Mouse (Mus musculus) left cerebral cortex, adult 11 months (tissue): ENCODE results near the gene Gpsm2.
"Not testable (repeated sequence)": the region's sequence is repeated elsewhere in the genome, so short reads cannot be mapped to it uniquely, and the experiment has no call there.

Experiments
- DNase-seq: peaks from one replicate; pipeline ENCODE4 v3.0.0; 2022; ENCODE audit warnings: low spot score

Gpsm2 gene

DNA sequence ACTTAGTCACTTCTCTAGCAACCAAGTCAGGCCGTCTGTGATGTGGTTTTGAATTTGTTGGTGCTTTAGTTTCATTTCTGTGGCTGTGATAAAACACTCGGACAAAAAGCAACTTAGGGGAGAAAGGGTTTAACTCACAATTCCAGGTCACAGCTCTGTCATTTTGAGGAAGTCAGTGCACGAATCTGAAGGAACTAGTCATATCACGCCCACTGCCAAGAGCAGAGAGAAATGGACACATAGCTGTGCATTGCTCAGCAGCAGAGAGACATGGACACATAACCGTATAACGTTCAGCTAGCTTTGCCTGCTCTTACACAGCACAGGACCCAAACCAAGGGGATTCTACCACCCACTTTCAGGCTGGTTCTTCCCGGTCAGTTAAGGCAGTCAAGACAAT is 4.3 kb upstream of the Gpsm2 start:
- DNase-seq, result no peak

DNA sequence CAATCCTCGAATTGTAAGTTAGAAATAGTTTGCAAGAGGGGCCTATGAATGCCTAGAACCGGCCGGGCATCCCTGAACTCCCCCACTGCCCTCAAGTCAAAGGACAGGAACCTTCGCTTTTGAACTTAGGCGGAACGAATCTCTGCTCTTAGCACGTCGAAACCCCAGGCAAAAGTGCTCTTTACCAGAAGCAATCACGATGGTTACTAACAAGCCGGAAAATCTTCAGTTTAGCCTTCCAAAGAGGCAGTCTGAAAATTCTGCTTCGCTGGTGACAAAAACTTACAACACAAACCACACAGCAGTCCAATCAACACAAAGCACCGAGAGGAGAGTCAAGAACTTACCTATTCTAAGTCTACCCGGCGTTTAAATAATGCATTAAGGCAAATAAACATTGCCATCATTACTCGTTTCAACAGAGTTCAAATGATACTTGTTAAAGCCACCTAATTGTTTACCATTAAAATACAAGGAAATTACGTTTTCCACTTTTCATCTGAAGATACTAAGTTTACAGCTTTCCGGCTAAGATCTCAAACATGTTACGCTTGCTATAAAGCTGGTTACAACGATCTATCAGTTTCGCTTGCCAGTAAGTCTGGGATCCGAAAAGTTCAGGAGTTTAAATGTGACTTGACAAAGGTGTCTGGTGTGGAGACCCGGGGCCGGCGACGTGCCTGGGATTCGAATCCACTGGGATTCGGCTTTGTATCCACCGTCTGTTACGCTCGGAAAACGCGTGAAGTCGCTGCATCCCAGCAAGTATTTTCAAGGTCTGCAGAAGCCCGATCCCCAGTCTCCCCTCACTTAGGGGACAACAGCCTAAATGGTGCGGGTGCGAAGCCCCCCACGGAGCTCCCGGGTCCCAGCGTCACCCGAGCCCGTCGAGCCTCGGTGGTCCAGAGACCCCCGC is 775 bp downstream of the Gpsm2 start:
- DNase-seq, result peak; percentile 11

DNA sequence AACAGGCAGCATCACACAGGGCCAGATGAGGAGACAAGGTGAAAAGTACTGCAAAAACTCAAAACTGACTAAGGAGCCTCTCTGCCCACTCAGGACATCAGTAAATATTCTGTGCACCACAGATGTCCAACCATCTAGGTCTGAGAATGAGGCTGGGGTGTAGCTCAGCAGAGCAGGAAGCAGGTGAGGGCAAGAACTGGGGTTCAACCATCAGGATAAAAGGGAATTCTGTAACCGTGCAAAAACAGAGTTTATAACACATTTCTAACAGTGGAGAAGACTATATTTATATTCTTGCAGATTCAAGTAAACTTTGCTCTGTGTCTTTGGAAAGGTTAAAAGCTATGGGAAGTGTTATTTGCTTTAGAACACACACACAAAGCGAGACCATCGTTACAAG is 2.3 kb downstream of the Gpsm2 start:
- no peak for DNase-seq

DNA sequence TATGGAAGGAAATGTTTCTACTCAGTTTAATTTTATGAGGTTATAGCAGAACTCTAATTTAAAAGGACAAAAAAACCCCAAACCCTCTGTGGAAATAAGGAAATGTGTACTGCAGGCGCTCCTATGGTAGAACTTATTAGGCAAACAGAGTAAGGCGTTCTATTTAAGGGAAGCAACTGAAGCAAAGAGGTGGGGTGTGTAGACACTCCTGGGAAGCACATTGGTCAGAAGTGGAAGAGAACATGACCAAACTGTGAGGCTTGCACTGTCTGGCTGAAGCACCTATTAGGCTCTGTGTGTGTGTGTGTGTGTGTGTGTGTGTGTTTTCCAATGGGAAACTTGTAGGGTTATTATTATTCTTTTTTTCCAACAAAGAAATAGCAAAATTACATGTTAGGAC is 2.8 kb downstream of the Gpsm2 start:
- no peak for DNase-seq

DNA sequence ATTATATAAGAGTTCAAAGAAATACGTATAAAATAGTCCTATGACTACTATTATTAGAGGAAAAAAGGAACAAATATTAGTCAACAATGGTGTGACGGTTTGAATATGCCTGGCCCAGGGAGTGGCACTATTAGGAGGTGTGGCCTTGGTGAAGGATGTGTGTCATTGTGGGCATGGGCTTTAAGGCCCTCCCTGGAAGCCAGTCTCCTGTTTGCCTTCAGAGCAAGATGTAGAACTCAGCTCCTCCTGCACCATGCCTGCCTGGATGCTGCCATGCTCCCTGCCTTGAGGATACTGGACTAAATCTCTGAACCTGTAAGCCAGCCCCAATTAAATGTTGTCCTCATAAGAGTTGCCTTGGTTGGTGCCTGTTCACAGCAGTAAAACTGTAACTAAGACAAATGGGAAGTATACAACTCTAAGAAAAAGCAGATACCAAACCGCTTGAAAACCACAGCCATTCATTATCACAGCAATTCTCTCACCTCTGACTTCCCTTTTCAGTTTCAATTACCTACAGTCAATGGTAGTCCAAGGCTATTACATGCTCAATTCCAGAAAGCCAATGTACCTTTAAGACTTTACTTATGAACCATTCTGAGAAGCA is 4.1 kb downstream of the Gpsm2 start:
- no peak for DNase-seq

DNA sequence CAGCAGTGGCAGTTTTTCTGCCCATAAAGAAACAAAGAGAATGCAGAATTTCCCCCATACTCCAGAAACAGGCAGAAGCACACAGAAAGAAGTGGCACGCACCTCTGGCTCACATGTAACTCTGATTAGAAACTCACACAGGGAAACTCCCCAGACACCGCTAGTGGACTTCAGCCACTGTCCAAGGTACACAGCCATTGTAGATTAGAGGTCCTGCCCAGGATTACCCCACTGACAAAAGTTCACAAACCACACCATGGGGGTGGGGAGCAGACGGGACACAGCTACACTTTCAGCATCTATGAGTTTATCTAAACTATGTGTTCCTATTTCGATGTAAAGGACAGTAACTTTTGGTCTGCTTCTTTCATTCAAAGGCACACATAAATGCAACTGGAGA is 7.3 kb downstream of the Gpsm2 start:
- DNase-seq, result no peak

DNA sequence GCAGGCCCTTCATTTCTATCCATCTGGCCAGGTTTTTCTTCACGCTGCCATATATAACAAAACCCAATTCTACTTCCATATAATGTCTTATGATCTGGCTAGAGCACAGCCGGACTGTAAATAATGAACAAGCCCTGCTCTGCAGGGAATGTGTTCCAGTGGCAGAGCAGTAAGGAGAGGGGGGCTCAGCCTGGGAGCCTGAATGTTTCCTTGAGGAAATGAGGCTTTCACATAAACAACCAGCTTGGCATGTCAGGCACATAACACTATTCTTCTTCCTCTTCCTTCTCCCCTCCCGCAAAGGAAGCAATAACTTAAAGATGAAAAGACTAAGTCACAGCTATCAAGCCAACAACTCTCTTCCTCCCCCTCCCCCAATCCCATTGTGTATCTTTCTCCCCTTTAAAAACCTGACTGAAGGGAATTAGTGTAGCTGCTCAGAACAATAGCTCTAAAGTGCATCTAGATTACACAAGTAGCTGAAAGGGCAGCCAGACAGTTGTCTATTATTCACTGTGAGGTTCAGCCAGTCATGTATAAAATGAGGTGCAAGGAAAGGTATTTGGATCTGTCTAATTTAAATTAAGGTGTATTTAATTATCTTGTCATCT is 8.9 kb downstream of the Gpsm2 start:
- no peak for DNase-seq

DNA sequence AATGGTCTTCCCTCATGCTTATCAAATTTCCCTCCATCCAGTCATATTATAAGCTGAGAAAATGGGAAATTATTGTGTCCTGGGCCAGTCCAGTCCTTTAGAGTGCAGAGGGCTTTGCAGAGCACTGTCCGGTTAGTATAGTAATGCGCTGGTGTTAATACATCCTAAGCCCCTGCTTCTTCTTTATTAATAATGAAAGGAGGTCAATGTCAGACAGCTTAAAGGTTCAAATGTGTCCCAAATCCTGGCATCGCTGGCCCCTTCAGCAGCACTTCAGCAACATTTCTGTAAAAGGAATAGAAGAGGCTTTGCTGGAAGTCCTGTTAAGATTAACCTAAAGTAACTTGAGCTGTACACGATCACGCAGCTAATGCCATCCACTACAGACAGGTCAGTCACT is 10.8 kb downstream of the Gpsm2 start:
- DNase-seq, result no peak

DNA sequence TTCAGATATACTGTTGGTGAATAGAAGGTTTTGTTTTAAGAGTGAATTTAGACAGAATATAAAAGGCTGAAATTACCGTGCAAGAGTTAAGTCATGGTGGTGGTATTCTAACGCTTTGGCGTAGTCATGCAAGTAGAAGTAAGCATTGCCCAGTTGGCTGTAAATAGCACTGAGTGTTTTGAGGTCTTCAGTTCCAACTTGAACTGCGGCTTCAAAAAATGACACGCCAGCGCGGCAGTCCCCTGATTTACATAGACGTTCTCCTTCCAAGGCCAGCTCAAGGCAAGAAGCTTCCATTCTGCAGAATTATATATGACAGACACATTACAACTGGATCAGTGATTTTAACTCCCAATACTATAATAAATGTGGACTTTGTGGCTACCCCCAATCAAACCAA is 19.3 kb downstream of the Gpsm2 start:
- DNase-seq, result no peak

DNA sequence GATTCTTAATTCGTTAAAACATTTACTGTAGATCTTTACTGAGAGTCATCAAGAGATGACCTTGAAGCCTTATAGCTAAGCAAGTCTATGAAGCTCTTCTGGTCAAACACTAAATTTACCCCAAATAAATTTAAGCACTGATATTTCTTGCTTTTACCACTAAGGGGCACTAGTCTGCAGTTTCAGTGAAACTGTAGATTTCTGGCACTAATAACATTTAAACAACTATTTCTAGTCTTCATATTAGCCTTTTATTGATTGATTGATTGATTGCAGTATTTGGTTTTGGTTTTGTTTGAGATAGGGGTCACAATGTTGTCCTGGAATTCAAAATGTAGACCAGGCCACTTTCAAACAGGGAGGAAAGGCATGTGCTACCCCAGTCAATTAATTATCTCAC is 20.9 kb downstream of the Gpsm2 start:
- no peak for DNase-seq

DNA sequence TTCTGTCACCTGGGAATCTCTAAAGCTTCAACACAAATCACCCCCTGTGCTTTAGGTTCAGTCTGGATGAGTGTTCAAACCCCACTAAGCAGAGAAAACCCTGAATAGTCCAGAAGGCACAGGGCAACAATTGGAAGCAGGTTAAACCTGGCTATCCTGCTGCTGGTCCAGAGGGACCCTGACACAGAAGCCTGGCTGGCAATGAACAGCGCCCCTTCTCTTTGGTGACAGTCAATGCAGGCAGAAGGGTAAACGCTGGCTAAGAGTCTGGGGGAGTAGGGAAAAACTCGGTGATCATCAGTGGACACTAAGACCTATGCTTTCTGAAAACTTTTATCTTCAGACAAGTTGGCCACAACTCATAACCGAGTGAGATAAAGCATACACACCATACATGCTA is 22.3 kb downstream of the Gpsm2 start:
- DNase-seq, result no peak

DNA sequence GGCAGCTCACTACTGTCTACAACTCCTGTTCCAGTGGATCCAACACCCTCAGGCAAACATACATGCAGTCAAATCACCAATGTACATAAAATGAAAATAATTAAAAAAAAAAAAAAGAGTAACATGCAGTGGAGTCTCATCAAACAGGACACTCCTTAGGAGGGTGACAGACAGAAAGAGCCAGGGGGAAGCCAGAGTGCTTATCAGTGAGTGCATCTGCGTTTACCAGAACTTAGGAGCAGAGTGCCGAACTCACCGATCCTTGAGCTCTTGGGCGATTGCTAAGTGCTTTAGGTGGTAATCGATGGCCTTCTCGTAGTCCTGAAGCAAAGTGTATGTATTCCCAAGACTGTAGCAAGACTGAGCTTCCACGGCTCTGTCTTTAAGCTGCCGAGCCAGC is 23.4 kb downstream of the Gpsm2 start:
- no peak for DNase-seq

DNA sequence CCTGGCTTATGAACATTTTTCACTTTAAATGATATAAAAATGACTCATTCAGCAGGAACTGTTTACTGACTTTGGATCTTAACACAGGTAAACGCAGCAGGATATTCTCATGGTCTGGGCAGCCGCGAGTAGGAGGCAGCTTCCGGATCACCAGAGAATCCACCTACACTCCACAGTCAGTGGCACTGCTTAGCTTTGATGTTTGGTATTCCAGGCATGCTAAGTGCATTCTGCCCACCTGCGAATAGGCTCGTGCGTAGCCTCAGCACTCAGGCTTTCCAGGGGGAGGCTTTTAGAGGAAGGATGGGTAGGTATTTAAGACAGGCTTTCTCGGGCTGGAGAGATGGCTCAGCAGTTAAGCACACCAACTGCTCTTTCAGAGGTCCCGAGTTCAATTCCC is 27.8 kb downstream of the Gpsm2 start:
- no peak for DNase-seq

DNA sequence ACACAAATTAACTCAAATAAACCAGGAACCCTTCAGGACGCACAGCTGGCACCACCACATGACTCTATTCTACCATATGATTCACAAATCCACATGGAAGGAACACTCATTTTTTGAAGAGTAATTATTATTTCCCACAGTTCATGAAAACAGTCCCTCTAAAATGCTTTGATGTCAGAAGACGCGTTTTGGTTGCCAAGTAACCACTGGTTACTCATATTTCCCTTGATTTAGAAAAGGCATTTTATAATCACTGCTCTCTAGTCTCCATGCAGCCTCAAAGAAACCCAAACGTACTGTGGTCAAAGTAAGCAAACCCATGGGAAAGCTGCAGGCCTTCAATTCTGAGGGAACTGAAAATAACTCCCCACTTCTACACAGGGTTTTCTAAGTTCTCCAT is 32.1 kb downstream of the Gpsm2 start:
- no peak for DNase-seq

DNA sequence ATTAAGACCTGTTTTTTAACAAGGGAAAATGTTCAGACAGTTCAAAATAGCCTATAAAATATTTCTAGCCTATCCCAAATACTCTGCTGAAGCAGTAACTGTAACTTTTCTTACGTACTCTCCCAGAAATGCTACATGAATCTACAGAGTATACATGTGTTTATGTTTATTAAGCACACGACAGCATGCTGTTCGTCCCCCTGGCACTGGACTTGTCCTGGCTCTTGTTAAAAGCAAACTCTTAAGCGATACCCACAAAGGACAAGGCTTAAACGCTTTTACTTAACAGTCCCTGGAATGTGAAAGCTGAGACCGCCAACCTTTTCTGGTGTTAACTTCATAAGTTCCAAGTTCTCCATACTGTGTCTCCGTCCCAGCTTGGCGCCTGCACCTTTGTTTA is 32.7 kb downstream of the Gpsm2 start:
- no peak for DNase-seq

DNA sequence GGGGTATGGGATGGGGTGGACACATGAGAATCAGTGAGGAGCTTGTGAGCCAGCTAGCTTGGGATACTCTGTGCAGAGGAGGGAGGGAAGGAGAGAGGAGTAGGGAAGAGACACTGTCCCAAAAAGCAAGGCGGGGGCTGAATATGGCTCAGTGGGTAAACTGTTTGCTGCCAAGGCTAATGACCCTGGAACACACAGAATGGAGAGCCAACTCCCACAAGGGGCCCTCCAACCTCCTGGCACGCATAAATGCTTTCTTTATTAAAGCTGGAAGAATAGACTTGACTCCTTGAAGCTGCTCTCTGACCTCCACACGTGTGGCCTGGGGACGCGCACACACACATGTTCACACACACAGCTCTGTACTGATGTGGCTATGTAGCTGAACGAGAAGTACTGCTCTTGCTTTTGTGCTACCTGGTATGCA is 33.1 kb downstream of the Gpsm2 start:
- no peak for DNase-seq

DNA sequence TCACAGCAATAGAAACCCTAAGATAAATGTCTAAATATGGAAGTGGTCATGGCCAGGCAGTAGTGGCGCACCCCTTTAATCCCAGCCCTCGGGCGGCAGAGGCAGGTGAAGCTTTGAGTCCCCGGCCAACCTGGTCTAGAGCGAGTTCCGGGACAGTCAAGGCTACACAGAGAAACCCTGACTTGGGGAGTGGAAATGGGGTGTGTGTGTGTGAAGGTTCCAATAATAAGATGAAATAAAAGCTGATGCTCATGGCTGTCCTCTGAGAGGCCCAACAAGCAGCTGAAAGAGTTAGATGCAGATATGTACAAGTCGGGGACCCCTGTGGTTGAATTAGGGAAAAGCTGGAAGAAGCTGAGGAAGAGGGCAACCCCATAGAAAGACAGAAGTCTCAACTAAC is 36.4 kb downstream of the Gpsm2 start:
- no peak for DNase-seq

DNA sequence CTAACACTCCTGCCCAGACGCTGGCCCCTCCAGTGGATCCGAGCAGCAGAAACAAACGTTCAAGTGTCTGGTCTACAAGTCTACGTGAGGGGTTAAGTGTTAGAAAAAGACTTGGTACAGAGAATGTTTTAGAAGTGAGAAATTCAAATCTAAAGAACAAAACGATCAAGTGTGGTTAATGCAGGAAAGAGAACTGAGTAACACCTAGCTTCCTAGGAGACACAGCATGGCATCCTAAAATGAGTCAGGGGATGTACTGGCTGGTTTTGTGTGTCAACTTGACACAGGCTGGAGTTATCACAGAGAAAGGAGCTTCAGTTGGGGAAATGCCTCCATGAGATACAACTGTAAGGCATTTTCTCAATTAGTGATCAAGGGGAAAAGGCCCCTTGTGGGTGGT is 38.5 kb downstream of the Gpsm2 start:
- not testable (repeated sequence) for DNase-seq

DNA sequence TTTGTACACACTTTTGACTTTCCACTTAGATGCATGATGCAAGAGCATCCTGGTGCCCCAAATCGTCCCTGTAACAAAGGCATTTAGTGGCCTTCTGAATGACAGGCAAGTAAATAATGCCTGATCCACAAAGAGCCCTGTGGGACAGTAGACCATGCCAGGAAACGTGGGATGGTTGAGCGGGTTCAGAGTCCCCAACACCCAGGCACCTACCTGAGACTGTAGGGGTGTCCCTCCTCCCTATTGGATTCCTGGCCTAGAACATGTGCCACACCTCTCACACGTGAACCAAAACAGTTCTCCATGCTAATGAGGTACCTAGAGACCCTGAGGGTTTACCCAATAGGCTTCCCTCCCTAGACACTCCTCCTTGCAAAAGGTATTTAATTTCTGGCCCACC is 41.1 kb downstream of the Gpsm2 start:
- DNase-seq, result no peak

DNA sequence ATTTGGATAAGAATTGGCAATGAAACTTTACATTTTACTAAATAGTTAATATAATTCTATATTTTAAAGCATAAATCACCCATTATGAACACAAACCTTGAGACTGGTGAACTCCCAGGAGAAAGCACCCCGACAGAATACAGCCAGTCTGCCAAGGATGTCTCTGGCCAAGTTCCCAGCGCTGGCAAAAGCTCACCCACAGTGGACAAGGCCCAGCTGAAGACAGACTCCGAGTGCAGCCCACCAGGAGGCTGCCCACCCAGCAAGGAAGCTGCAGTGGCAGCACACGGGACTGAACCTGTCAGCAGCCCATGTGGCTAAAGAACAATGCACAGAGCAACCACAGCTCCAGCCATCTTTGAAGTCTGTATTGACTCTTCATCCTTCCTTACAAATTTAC is 45.5 kb downstream of the Gpsm2 start:
- no peak for DNase-seq

DNA sequence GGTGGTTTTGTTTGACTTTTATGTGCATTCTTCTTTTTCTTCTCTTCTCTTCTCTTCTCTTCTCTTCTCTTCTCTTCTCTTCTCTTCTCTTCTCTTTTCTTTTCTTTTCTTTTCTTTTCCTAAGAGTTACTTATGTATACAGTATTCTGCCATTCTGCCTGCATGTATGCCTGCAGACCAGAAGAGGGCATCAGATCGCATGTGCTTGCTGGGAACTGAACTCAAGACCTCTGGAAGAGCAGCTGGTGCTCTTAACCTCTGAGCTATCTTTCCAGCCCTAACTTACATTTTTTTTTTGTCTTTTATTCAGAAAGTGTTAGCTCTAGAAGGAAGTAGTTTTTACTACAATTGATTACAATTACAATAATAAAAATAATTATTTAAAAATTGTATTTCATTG is 61.2 kb downstream of the Gpsm2 start:
- DNase-seq, result no peak

DNA sequence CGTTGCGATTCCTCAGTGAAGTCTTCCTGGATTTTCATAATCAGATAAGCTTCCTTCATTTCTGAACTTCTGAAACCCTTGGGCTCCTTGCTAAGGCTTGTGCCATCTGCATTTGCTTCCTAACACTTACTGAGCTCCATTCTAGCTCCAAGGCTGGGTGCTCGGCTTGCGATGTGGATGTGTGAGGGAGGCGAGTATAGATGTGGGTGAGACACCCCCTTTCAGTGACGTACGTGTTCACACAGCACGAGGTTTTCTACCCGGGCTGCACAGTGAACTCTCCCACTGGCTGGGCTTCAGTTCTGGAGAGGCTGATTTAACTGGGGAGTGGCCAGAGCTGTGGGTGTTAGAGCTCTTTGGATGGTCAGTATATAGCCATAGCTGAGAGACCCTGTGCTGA is 63.5 kb downstream of the Gpsm2 start:
- DNase-seq, result no peak

DNA sequence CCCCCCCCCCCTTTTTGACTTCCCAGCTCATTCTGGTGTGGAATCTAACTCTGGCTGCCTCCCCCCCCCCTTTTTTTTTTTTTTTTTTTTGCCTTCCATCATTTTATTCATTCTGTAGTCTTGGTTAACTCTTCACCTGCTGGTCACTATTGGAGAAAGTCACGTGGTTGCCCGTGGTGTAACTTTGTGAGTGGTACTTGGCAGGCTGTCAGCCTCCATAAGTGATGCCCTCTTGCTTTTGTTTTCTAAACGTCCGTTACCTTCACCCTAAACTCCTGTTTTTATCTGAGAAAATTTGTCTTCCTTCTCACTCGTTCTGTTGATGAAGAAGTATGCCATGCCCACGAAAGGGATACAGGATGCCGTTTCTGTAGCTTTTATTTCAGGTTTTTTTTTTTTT is 66.6 kb downstream of the Gpsm2 start:
- DNase-seq, result no peak
